Mouse (Mus musculus) adrenal gland, postnatal 10 days (tissue): Measurements from ENCODE around the gene Fabp3. TPM values are rescaled to one million over a fixed set of nuclear protein-coding genes. Genes with fewer than 3 reads are reported as not detected.

Experiments used
- DNase-seq: peaks from one replicate; pipeline ENCODE4 v3.0.0; 2021; ENCODE audit warnings: mixed read lengths
- total RNA-seq, 2 experiments: library from RNA; stranded (reverse); gene quantifications; 2 replicates each; pipeline ENCODE4 v1.2.3; 2021

Fabp3 gene
- total RNA-seq, 2 experiments from 2014 or later = 110 to 422 TPM

GRCm38 (mm10) chr4:130294513-130294912, 13.9 kb upstream of the Fabp3 start:
- DNase-seq = no peak

GRCm38 (mm10) chr4:130295047-130295745, 13.2 kb upstream of the Fabp3 start:
- peak; percentile 36 for DNase-seq

- no peak for DNase-seq
These were observed 12.0 kb upstream of the Fabp3 start for GRCm38 (mm10) chr4:130296243-130296965.

GRCm38 (mm10) chr4:130297123-130297529, 11.3 kb upstream of the Fabp3 start:
- no peak for DNase-seq

- peak; percentile 54 for DNase-seq
These were observed 9.3 kb upstream of the Fabp3 start for GRCm38 (mm10) chr4:130298877-130299628.

GRCm38 (mm10) chr4:130299629-130300018, 8.8 kb upstream of the Fabp3 start:
- DNase-seq = no peak

GRCm38 (mm10) chr4:130302285-130302870, 6.0 kb upstream of the Fabp3 start:
- DNase-seq = no peak

GRCm38 (mm10) chr4:130304746-130305145, 3.6 kb upstream of the Fabp3 start:
- no peak for DNase-seq

- DNase-seq = peak; percentile 77
These were observed 1.4 kb upstream of the Fabp3 start for GRCm38 (mm10) chr4:130306796-130307630.

- DNase-seq = peak; percentile 53
These were observed 554 bp upstream of the Fabp3 start for GRCm38 (mm10) chr4:130307851-130308230.

- DNase-seq = no peak
These were observed 859 bp downstream of the Fabp3 start for GRCm38 (mm10) chr4:130309254-130309653.

GRCm38 (mm10) chr4:130312526-130312925, 4.1 kb downstream of the Fabp3 start:
- peak; percentile 26 for DNase-seq

GRCm38 (mm10) chr4:130313552-130313951, 5.2 kb downstream of the Fabp3 start:
- DNase-seq = peak; percentile 30

GRCm38 (mm10) chr4:130315771-130316527, 7.6 kb downstream of the Fabp3 start:
- peak; percentile 89 for DNase-seq

- peak; percentile 26 for DNase-seq
These were observed 8.3 kb downstream of the Fabp3 start for GRCm38 (mm10) chr4:130316691-130317090.

GRCm38 (mm10) chr4:130318122-130318521, 9.7 kb downstream of the Fabp3 start:
- DNase-seq = no peak

GRCm38 (mm10) chr4:130319564-130319963, 11.2 kb downstream of the Fabp3 start:
- DNase-seq = no peak

GRCm38 (mm10) chr4:130321640-130322039, 13.2 kb downstream of the Fabp3 start:
- DNase-seq = no peak

GRCm38 (mm10) chr4:130322567-130322966, 14.2 kb downstream of the Fabp3 start:
- DNase-seq = peak; percentile 40

GRCm38 (mm10) chr4:130323165-130323564, 14.8 kb downstream of the Fabp3 start:
- no peak for DNase-seq

GRCm38 (mm10) chr4:130323607-130324006, 15.2 kb downstream of the Fabp3 start:
- DNase-seq = no peak
